Mouse (Mus musculus): ENCODE results near the gene Srsf12. TPM values are rescaled to one million over a fixed set of nuclear protein-coding genes. Genes with fewer than 3 reads are reported as not detected.

Gene Srsf12
- polyA plus RNA-seq, 1 experiment, result 17.6 TPM

DNA sequence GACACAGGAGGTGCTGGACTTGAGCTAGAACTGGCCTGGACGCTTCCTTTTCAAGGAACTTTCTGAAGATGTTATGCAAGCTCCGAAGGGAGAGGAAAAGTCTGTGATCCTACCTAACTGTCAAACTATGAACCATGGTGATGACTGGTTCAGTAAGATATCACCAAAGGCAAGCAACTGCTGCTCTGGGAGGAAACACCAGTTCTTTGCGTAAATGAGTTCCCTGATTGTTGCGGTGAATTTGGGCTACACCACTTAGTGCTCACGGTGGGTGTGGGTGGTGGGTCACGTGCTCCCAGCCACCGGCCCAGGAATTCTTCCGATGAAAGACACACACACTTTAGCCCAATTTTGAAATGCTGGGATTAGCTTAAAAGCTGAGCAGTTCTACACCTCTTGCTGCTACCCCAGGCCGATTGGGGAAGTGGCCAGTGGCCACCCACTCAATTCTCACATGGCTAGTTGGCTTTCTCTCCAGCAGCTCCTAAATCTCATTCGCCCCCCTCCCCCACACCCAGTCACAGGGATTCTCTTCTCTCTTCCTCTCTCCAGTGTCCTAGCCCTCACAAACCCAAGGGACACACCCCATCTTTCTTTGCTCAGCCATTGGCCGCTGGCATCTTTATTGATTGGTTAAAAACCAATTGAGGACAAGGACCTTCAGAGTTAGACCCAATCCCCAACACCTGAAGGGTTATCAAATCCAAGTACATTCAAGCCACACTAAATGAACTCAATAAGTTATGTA lies 56.4 kb downstream of the Srsf12 start:
- no peak overlapping the region for H3K4me3 ChIP-seq (ENCODE audit: insufficient read depth, low read length)
- H3K27ac ChIP-seq (ENCODE audit: insufficient read depth, low read length), result no peak overlapping the region
- peaks cover 2% of the 10 kb centered on the region; the same call in 1 of the 2 replicates for H3K4me1 ChIP-seq (ENCODE audit: control insufficient read depth, insufficient read depth, low read length)
- no peak for TF ChIP-seq CTCF (IDR thresholded peaks at IDR 0.05; ENCODE audit: extremely low read depth, insufficient read depth, low read length)
- TF ChIP-seq POLR2A (IDR thresholded peaks at IDR 0.05; ENCODE audit: extremely low read depth, insufficient read depth, low read length), result no peak

GRCm38 (mm10) chr4:33270386-33271314 lies 61.9 kb downstream of the Srsf12 start:
- Histone ChIP-seq H3K4me1 (ENCODE audit: control insufficient read depth, insufficient read depth, low read length) (no peaks in the 10 kb centered on the region), H3K4me3 (ENCODE audit: insufficient read depth, low read length) (no peak overlapping the region), H3K27ac (ENCODE audit: insufficient read depth, low read length) (no peak overlapping the region)
- TF ChIP-seq CTCF (IDR thresholded peaks at IDR 0.05; ENCODE audit: extremely low read depth, insufficient read depth, low read length), result no peak
- TF ChIP-seq POLR2A (IDR thresholded peaks at IDR 0.05; ENCODE audit: extremely low read depth, insufficient read depth, low read length), result no peak

- Histone ChIP-seq H3K4me3 (ENCODE audit: insufficient read depth, low read length) (no peak overlapping the region), H3K27ac (ENCODE audit: insufficient read depth, low read length) (no peak overlapping the region), H3K4me1 (ENCODE audit: control insufficient read depth, insufficient read depth, low read length) (no peaks in the 10 kb centered on the region)
- no peak for TF ChIP-seq CTCF (IDR thresholded peaks at IDR 0.05; ENCODE audit: extremely low read depth, insufficient read depth, low read length)
- TF ChIP-seq POLR2A (IDR thresholded peaks at IDR 0.05; ENCODE audit: extremely low read depth, insufficient read depth, low read length), result no peak
Measured at GRCm38 (mm10) chr4:33273437-33273836, 64.6 kb downstream of the Srsf12 start.

DNA sequence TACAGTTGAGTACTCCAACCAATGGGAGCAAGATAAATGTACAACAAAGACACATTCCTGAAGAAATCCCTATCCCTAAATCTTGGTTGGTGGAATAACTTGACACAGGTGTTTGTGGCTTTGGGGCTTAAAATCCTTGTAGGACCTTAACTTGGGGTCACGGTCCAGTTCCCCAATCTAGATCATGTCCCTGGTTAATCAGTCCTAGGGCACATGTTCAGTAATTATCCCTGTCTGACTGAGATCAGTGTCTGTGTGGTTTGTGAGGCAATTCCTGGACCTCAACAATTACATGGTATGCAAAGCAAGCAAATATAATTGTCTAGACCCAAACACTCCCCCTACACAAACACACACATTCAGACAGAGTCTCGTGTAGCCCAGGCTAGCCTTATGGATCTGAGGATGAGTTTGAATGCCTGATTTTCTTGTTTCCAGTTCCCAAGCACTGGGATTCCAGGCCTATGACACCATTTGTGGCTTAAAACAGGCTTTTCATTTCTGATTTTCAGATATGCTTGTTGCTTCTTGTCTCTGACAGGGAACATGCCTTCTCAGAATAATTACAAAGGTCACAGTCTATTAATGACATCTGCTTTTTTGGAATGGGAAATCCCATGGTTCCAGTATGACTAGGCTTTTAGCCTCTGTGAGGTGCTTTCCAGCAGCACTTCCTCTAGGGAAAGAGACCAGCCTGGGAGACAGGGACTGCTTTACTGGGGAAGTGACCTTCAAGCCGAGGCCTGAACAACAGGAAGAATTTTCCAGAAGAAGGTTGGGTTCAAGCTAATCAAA lies 73.3 kb downstream of the Srsf12 start:
- Histone ChIP-seq H3K4me1 (ENCODE audit: control insufficient read depth, insufficient read depth, low read length) (no peaks in the 10 kb centered on the region), H3K27ac (ENCODE audit: insufficient read depth, low read length) (no peak overlapping the region), H3K4me3 (ENCODE audit: insufficient read depth, low read length) (no peak overlapping the region)
- TF ChIP-seq CTCF (IDR thresholded peaks at IDR 0.05; ENCODE audit: extremely low read depth, insufficient read depth, low read length) (no peak), POLR2A (IDR thresholded peaks at IDR 0.05; ENCODE audit: extremely low read depth, insufficient read depth, low read length) (no peak)

Other genes with a start within 250 kb of the Srsf12 start
- gene Rragd, start 226.0 kb upstream of the Srsf12 start, polyA plus RNA-seq (2012; rRNA removed), result 56.9 and 63.8 TPM in 2 replicates
- gene Ube2j1, start 177.6 kb upstream of the Srsf12 start, polyA plus RNA-seq (2012; rRNA removed), result 55.5 and 58.2 TPM in 2 replicates
- 0.96 and 1.6 TPM in 2 replicates for gene Gabrr2, start 146.0 kb upstream of the Srsf12 start, polyA plus RNA-seq (2012; rRNA removed)
- 0.06 and 0.08 TPM in 2 replicates for gene Gabrr1, start 76.5 kb upstream of the Srsf12 start, polyA plus RNA-seq (2012; rRNA removed)
- 2.5 and 2.7 TPM in 2 replicates for gene Pm20d2, start 19.3 kb upstream of the Srsf12 start, polyA plus RNA-seq (2012; rRNA removed)
- 40.7 and 44.5 TPM in 2 replicates for gene Pnrc1, start 81.2 kb downstream of the Srsf12 start, polyA plus RNA-seq (2012; rRNA removed)
- 10.3 and 10.6 TPM in 2 replicates for gene Rngtt, start 101.3 kb downstream of the Srsf12 start, polyA plus RNA-seq (2012; rRNA removed)